Mouse (Mus musculus): ENCODE results near the gene Taok1.

- TF ChIP-seq GATA1 (IDR thresholded peaks at IDR 0.05; ENCODE audit: low read length) (no peak), TAL1 (IDR thresholded peaks at IDR 0.05; ENCODE audit: low read length) (no peak)
These were observed 102.2 kb downstream of the Taok1 start for GRCm38 (mm10) chr11:77505291-77505980.
